Mouse (Mus musculus) small intestine, adult 2 months (tissue): Measurements from ENCODE around the gene Sag. TPM values are rescaled to one million over a fixed set of nuclear protein-coding genes. Genes with fewer than 3 reads are reported as not detected.

ENCODE experiments used
- H3K27ac ChIP-seq: fragments of 200-500 bp; 2 replicates; pipeline ENCODE4 v1.5.1; 2012; ENCODE audit warnings: low read depth, low read length, control low read depth, inconsistent platforms; ENCODE audit not compliant: insufficient read depth
- H3K27me3 ChIP-seq: fragments of 200-500 bp; 2 replicates; pipeline ENCODE4 v1.6.1; 2012; ENCODE audit warnings: mild to moderate bottlenecking, moderate library complexity, low read length, inconsistent platforms; ENCODE audit not compliant: control insufficient read depth, insufficient read depth
- H3K36me3 ChIP-seq: fragments of 200-500 bp; 2 replicates; pipeline ENCODE4 v1.6.1; 2012; ENCODE audit warnings: mild to moderate bottlenecking, low read length, control low read depth, inconsistent platforms; ENCODE audit not compliant: control insufficient read depth, insufficient read depth
- H3K4me1 ChIP-seq: fragments of 200-500 bp; 2 replicates; pipeline ENCODE4 v1.6.1; 2012; ENCODE audit warnings: low read length, inconsistent platforms, mixed read lengths; ENCODE audit not compliant: control insufficient read depth, insufficient read depth, insufficient read length
- H3K4me3 ChIP-seq: fragments of 200-500 bp; 2 replicates; pipeline ENCODE4 v1.5.1; 2012; ENCODE audit warnings: low read depth, mild to moderate bottlenecking, control low read depth, inconsistent platforms, low read length, moderate library complexity
- CTCF ChIP-seq: fragments of 200-500 bp; IDR thresholded peaks from 2 replicates; pipeline ENCODE4 v1.5.1; 2012; ENCODE audit warnings: low read depth, mild to moderate bottlenecking, control low read depth, inconsistent platforms, low read length, moderate library complexity, mixed read lengths; ENCODE audit not compliant: insufficient replicate concordance, insufficient read length; ENCODE audit errors: extremely low read depth
- POLR2A ChIP-seq: fragments of 200-500 bp; IDR thresholded peaks from 2 replicates; pipeline ENCODE4 v1.6.1; 2012; ENCODE audit warnings: low read depth, mild to moderate bottlenecking, control low read depth, inconsistent platforms, low read length, moderate library complexity
- WGBS: fragments of 180-500 bp; shearing (Covaris S2); methylation state at CpG from one replicate; pipeline ENCODE4 v1.1.7; 2018; 5-methylcytosine and 5-hydroxymethylcytosine counted together
- polyA plus RNA-seq: library from polyadenylated mRNA; depleted of rRNA; stranded (reverse); fragments of >200 nt; gene quantifications from 2 replicates; pipeline ENCODE4 v1.2.3, GENCODE M21; 2012; rRNA removed

Gene Sag
- polyA plus RNA-seq = 0.05 and 0.16 TPM in 2 replicates

DNA sequence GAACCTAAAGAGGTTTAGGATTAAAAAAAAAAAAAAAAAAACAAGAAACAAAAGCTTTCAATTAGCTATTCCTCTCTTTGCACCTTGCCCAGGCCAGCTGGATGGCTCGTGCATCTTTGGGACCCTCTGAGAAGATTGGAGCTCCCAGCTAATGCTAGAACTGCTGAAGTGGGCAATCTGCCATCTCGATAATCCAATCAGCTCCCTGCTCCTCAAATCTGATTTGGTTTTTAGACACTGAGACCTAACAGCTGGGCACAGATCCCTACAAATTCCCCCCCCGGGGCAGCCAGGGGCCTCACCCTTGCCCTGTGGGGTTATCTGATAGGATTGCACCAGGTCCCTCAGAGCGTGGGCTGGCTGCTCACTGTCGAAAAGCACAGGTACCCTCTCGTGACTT is at the start of gene Sag:
Gene Sag (plus strand): TSS at position 105 of the 400 bp plus-strand sequence.
- no peak within 1 kb of the TSS for H3K27ac ChIP-seq
- 66% methylated on average over 6 of the region's 6 CpGs for WGBS
- TF ChIP-seq CTCF = no peak
- TF ChIP-seq POLR2A = no peak
- H3K4me1 ChIP-seq = no peaks in the 10 kb centered on the region
- no peaks in the 10 kb centered on the region for H3K27me3 ChIP-seq
- H3K4me3 ChIP-seq = no peak within 1 kb of the TSS
- no peaks in the 10 kb centered on the region for H3K36me3 ChIP-seq

DNA sequence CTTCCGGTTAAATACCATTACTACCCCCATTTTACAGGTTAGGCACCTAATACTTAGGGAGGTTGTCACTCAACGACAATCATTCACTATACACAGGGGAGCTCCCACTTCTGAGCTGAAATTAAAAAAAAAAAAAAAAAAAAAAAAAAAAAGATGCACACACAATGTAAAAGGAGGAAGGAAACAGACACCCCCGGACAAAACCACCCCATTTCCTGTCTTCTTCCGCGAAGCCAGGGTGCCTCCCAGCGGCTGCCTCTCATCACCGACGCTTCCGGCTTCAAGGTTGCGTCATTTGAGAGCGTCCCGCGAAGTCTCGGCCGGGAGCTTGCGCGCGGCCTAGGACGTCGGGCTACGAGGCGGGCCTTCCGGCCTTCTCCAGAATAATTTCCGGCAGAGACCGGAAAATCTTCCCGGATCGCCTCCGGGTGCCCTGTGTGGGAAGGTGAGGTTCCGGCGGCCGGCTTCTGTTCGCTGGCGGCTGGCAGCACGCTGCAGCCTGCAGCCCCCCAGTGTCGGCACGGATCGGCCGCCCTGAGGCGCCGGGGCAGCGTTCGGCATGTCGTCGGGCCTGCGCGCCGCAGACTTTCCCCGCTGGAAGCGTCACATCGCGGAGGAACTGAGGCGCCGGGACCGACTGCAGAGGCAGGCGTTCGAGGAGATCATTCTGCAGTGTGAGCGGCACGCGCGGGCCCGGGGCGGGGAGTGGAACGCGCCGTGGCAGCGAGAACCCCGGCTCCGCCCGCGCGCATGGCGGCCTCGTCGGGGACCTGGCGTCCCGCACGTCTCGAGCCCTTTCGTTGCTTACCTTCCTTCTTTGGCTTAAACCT is 47.6 kb upstream of the Sag start, which contains the start of gene Atg16l1:
Gene Atg16l1 (plus strand): TSS at position 230 of the 830 bp plus-strand sequence.
- peak within 1 kb of the TSS; percentile 82 for H3K27ac ChIP-seq
- peaks cover 6% of the 10 kb centered on the region for H3K36me3 ChIP-seq
- peak within 1 kb of the TSS; percentile 98 for H3K4me3 ChIP-seq
- no peaks in the 10 kb centered on the region for H3K27me3 ChIP-seq
- TF ChIP-seq POLR2A (peak; percentile 76), CTCF (peak; percentile 47; the same call in 1 of the 2 replicates)
- H3K4me1 ChIP-seq = peaks cover 4% of the 10 kb centered on the region; the same call in 1 of the 2 replicates
- WGBS = under 1% methylated on average over 79 of the region's 79 CpGs

DNA sequence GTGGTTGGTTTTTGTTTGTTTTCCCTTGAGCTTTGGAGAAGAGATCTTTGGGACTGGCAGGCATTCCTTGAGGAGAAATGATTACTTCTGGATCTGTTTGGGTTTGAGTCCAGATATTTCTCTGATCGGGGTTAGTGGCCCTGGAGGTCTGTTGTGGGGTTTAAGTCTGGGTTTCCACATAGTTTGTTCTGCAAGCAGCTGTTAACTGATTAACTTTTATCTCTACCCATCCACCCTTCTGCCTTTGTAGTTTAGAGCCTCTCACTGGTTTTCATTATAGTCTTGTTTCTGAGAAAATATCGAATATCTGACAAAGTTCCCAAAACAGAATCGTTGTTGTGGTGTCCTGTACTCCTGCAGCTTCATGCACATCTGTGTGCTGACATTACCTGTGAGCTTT is 39.7 kb upstream of the Sag start:
- TF ChIP-seq POLR2A (no peak), CTCF (no peak)
- Histone ChIP-seq H3K4me1 (no peaks in the 10 kb centered on the region), H3K36me3 (peaks cover 65% of the 10 kb centered on the region), H3K27me3 (no peaks in the 10 kb centered on the region), H3K27ac (no peak overlapping the region), H3K4me3 (no peak overlapping the region)
- WGBS = 69% methylated on average over 3 of the region's 3 CpGs

DNA sequence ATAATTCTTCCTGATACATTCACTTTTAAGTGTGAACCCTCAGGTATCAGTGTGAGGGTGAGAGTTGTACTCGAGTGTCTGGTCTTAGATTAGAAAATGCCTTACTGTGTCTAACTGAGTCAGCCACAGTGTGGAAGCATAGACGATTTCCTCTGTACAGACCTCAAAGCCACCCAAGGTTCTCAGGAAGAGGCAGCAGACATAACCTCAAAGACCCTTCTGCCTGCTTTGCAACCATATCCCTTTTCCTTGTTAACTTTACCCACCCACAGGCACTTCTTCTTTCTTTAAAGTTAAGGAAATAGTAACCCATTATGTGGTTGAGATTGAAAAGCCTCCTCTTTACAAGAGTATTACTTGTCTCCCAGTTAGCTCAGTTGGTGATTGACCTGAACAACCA is 37.7 kb upstream of the Sag start:
- no peaks in the 10 kb centered on the region for H3K27me3 ChIP-seq
- H3K4me3 ChIP-seq = no peak overlapping the region
- H3K4me1 ChIP-seq = no peaks in the 10 kb centered on the region
- WGBS = 91% methylated on average over 2 of the region's 2 CpGs
- no peak overlapping the region for H3K27ac ChIP-seq
- TF ChIP-seq POLR2A (no peak), CTCF (no peak)
- H3K36me3 ChIP-seq = peaks cover 72% of the 10 kb centered on the region

DNA sequence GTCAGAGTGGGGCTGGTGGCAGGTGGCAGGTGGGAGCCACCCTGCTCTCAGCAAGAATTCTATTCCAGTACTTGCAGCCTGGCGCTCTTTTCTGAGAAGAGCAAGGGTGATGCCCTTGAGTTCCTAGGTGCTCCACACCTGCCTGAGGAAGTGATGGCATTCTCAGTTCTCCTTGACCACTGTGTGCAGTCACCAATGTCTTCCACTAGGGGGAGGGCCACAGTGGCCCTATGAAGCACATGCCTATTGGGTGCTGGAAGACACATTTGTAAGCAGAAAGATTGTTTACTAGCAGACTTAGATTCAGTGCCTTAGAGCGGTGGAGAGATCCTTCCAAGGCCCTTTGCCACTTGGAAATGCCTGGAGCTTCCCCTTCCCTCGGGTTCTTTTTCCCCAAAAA is 37.2 kb upstream of the Sag start:
- no peak overlapping the region for H3K4me3 ChIP-seq
- H3K4me1 ChIP-seq = no peaks in the 10 kb centered on the region
- H3K27ac ChIP-seq = no peak overlapping the region
- H3K27me3 ChIP-seq = no peaks in the 10 kb centered on the region
- peaks cover 74% of the 10 kb centered on the region for H3K36me3 ChIP-seq
- TF ChIP-seq CTCF (peak; percentile 69; the same call in 1 of the 2 replicates), POLR2A (no peak)
- WGBS = 79% methylated on average over 3 of the region's 3 CpGs

DNA sequence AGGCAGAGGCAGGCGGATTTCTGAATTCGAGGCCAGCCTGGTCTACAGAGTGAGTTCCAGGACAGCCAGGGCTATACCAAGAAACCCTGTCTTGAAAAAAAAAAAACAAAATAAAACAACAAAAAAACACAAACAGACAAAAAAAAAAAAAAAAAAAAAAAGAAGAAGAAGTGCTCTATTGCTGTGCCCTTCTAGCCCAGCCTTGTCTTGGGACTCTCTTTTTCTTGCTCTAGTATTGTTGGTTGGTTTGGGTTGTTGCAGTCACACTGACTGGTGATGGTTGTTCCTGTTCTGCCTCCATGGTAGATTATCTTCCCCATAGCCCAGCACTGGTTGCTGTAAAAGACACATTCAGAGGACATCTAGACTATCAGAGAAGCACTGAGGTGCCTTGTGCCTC is 34.2 kb upstream of the Sag start:
- WGBS = 100% methylated on average over 2 of the region's 2 CpGs
- Histone ChIP-seq H3K36me3 (peaks cover 65% of the 10 kb centered on the region), H3K27ac (no peak overlapping the region), H3K4me3 (no peak overlapping the region), H3K27me3 (no peaks in the 10 kb centered on the region), H3K4me1 (no peaks in the 10 kb centered on the region)
- TF ChIP-seq POLR2A = no peak
- no peak for TF ChIP-seq CTCF

DNA sequence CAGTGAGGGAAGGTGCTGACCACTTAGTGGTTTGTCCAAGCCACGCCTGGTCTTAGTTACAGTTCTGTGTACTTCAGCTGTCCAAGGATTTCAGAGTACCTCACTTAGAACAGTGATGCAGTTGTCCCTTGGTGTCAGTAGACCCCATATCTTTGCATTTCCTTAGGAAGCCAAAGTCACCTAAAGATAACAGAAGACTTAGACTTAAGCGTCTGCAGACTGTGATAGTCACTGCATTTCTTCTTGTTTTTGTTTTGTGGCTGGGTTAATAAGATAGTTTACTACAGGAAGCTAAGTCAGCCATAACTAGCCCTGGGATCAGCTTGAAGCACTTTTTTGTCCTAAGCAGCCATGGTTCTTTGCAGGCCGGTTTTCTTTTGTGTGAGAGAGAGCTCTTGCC is 33.0 kb upstream of the Sag start:
- TF ChIP-seq POLR2A = no peak
- no peak for TF ChIP-seq CTCF
- no peak overlapping the region for H3K27ac ChIP-seq
- H3K27me3 ChIP-seq = no peaks in the 10 kb centered on the region
- H3K36me3 ChIP-seq = peaks cover 63% of the 10 kb centered on the region
- no peak overlapping the region for H3K4me3 ChIP-seq
- 90% methylated on average over 3 of the region's 3 CpGs for WGBS
- no peaks in the 10 kb centered on the region for H3K4me1 ChIP-seq
